Mouse (Mus musculus) ZHBTc4 (cell line): ENCODE results near the gene Hist1h2bf.
"Not testable (repeated sequence)": the region's sequence is repeated elsewhere in the genome, so short reads cannot be mapped to it uniquely, and the experiment has no call there.

Experiments used
- DNase-seq: peaks from one replicate; pipeline ENCODE4 v3.0.0-alpha.2; 2011; ENCODE audit warnings: low read depth, low spot score

Gene Hist1h2bf

DNA sequence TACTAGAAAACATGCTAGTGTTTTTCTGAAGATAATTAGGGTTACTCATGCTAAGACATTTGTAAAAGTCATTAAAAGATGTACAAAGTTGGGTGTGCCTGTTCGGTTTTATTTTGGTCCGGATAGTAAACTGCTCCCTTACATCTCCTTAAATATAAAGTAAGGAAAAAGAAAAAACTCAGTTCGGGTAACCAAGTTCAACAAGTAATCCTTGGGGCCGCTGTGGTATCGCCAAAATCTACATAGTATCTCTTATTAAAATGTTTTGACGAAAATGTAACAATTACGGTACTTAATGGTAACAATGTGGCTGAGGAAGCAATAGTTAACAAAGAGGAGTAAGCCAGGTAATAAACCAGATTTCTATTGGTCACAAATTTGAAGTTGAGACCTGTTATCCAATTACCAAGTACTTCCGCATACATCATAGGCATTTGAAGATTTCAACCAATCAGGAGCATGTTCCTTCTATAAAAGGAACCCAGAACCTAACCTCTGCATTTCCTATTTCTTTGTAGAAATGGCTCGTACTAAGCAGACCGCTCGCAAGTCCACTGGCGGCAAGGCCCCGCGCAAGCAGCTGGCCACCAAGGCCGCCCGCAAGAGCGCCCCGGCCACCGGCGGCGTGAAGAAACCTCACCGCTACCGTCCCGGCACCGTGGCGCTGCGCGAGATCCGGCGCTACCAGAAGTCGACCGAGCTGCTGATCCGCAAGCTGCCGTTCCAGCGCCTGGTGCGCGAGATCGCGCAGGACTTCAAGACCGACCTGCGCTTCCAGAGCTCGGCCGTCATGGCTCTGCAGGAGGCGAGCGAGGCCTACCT, 29.8 kb downstream of the Hist1h2bf start, which contains the start of gene Hist1h3f:
Hist1h3f (plus strand) TSS at position 88 of the 822 bp plus-strand sequence.
- peak; percentile 92 for DNase-seq

DNA sequence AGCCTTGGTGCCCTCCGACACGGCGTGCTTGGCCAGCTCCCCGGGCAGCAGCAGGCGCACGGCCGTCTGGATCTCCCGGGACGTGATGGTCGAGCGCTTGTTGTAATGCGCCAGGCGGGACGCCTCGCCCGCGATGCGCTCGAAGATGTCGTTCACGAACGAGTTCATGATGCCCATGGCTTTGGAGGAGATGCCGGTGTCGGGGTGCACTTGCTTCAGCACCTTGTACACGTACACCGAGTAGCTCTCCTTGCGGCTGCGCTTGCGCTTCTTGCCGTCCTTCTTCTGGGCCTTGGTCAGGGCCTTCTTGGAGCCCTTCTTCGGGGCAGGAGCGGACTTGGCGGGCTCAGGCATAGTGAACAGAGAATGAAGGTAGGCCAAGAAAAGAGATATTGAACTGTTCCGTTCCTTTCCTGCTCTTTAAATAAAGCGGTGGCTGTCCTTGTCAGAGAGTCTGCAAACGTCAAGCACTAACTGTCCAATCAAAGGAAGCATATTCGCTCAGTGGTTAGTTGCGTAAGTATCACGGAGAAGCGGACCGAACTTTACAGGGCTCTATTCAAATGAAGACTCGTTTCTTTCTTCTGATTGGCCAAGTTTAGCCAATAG, 30.9 kb downstream of the Hist1h2bf start, which contains the start of gene Hist1h2bh:
Hist1h2bh (minus strand) TSS at position 394 of the 609 bp plus-strand sequence.
- DNase-seq: peak; percentile 92

DNA sequence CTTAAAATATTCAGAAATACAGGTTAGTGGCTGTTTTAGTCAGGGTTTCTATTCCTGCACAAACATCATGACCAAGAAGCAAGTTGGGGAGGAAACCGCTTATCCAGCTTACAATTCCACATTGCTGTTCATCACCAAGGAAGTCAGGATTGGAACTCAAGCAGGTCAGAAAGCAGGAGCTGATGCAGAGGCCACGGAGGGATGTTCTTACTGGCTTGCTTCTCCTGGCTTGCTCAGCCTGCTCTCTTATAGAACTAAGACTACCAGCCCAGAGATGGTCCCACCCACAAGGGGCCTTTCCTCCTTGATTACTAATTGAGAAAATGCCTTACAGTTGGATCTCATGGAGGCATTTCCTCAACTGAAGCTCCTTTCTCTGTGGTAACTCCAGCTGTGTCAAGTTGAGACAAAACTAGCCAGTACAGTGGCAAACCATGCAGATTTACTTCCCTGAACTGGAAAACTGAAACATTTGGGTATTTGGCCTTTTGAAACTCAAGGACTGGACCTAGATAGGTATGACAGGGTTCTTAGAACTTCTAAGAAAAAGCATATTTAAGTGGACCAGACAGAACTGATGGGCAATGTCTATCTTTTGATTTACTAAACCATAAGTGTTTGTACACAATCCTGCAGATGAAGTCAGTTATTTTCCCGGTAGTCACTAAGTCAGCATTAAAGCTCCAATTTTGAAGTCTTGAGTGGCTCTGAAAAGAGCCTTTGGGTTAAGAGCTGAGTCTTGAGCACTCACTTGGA, 31.6 kb downstream of the Hist1h2bf start:
- DNase-seq: not testable (repeated sequence)

DNA sequence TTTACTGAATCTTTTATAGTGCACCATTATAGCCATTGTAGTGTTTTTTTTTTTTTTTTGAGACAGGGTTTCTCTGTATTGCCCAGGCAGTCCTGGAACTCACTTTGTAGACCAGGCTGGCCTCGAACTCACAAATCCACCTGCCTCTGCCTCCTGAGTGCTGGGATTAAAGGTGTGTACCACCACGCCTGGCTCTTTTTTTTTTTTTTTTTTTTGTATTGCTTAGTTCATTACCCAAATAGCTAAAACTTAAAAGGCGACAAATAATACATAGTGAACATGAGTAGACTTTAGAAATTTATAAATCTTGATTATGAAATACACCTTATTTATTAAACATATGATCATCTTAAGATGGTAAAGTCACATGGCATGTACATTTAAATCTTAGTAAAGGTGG, 32.5 kb downstream of the Hist1h2bf start:
- no peak for DNase-seq

DNA sequence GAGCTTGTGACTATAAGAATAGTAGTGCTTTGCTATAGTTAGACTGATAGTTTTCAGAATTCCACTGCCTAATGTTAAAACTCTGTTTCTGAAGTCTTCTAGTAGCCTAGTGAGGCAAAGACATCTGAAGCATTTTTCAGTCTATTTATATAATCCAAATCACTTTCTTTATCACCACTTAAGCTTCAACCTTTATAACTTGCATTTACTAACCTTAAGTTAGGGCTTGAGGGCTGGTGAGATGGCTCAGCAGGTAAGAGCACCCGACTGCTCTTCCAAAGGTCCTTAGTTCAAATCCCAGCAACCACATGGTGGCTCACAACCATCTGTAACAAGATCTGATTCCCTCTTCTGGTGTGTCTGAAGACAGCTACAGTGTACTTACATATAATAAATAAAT, 34.2 kb downstream of the Hist1h2bf start:
- not testable (repeated sequence) for DNase-seq

DNA sequence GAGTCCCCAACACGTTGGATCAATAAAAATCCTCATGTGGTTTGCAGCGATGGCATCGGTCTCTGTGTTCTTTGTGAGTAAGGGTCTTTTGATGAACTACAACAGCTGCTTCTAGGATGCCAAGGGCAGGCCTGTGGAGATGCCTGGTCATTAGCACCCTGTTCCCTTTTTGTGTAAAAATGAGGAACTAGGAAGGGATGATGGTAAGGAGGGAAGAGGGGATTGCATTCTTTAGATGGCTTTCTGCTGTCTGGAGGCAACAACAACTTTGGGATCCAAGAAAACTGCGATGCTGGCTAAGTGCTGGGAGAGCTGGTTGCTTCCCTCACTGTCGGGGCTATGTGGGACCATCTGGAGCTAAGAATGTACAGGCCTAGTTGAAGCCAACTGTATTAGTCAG, 35.7 kb downstream of the Hist1h2bf start:
- no peak for DNase-seq

DNA sequence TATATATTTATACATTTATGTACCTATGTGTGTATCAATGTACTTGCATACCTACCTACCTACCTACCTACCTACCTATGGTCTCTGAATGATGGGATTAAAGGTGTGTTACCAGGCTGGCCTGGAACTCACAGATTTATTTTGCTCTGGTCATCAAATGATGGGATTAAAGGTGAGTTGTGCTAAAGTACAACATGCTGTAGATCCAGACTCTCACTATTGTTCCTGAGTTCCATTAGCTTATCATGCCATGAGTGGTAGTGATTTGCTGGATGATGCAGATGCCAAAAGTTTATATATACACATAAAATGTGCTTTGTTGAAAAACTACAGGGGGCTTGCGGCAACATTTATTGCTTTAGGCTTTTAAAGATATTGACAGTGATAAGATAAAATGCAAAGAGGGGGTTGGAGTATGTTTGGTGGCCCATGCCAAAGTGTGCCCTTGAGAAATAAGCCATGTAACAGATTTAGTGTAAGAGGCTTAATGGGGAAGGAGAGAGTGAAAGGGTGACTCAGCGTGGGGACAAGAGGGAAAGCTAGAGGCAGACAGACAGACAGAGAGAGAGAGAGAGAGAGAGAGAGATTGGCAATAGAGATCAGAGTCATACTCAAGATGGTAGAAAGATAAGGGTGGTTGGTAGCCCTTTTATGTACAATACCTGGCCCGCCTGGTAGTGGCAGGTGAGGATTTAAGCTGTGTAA, 36.8 kb downstream of the Hist1h2bf start:
- no peak for DNase-seq

DNA sequence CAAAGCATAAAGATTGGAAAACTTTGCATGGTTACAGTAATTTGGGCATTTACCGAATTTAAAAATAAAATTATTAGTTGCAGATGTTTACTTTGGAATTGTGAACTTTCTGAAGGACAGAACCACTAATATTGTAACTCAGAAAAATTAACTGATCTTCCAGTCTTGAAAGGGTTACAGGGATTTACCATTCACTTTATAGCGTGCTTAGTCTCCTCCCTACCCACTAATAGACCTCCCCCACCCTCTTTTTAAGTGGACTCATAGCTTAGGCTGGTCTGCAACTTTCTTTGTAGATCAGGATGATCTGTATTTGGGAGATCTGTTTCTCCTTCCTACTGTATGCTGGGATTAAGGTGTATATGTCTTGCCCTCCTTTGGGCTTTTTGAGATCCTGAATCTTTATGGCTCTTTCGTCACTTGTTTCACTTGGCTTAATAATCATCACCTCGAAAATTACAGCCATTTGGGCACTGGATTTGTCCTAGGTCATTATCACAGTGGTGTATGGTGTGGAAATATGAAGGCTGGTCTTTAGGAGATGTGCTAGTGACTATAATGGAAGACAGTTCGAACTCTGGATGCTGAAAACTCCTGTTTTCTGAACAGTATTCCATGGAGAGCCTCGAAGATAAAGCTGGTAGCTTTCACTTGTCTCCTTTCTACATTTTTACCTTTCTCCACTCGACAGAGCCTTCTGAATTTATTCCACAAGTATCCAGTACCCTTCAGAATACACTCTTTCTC, 37.7 kb downstream of the Hist1h2bf start:
- no peak for DNase-seq

DNA sequence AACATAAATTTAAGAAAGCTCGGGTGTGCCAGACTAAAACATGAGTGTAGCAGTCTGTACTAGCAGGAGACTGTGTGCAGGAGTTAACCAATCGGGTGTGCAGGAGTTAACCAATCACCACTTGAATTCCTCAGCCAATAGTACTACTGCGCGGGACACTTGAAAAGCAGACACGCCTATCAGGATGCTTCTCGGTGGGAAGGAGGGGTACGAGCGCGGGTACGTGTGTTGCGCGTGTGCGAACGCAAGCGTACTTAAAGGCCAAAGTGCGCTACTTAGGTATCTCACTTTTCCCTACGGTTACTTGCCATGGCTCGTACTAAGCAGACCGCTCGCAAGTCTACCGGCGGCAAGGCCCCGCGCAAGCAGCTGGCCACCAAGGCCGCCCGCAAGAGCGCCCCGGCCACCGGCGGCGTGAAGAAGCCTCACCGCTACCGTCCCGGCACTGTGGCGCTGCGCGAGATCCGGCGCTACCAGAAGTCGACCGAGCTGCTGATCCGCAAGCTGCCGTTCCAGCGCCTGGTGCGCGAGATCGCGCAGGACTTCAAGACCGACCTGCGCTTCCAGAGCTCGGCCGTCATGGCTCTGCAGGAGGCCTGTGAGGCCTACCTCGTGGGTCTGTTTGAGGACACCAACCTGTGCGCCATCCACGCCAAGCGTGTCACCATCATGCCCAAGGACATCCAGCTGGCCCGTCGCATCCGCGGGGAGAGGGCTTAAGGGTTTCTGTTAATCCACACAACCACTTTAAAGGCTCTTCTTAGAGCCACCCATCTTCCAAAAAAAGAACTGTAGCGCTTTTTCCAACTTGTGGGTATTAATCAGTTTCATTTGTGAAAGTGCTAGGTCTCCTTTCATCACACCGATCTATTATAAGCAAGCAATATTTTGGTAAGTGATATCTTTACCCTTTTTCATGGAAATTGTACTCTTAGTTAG, 38.6 kb downstream of the Hist1h2bf start, which contains the start of gene Hist1h3g:
Hist1h3g (plus strand) TSS at position 286 of the 939 bp plus-strand sequence.
- peak; percentile 98 for DNase-seq

DNA sequence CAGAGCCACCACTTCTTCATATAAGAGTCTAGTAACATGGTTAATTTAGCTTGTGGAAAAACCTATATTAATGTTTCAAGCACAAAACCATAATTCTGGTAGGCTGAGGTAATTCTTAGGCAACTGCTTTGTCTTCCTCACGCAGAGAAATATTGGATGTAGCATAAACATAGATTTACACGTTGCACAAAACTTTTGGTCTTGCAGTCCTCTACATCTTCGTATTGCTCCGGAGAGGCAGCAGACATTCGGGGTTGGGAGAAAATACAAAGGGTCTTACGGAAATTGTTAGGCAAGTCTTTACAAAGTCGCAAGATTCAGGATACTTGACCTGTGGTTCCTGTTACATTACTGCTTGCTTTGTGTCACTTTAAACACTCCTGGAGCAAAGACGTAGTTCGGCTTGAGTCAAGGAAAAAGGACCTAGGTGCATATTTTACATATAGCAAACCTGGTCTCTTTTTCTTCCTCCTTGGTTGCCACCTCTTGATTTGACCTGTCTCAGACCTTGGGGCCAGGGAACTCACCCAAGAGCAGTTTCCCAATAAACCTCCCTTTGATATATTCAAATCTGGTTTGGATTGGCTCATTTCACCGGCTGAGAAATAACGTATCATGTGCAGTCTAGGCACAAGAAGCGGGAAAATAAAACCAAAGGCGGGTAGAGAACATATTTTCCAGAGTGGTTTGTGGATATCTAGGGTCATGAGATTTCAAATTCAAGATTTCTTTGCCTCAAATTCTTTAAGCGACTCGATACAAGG, 39.4 kb downstream of the Hist1h2bf start:
- peak; percentile 72 for DNase-seq

DNA sequence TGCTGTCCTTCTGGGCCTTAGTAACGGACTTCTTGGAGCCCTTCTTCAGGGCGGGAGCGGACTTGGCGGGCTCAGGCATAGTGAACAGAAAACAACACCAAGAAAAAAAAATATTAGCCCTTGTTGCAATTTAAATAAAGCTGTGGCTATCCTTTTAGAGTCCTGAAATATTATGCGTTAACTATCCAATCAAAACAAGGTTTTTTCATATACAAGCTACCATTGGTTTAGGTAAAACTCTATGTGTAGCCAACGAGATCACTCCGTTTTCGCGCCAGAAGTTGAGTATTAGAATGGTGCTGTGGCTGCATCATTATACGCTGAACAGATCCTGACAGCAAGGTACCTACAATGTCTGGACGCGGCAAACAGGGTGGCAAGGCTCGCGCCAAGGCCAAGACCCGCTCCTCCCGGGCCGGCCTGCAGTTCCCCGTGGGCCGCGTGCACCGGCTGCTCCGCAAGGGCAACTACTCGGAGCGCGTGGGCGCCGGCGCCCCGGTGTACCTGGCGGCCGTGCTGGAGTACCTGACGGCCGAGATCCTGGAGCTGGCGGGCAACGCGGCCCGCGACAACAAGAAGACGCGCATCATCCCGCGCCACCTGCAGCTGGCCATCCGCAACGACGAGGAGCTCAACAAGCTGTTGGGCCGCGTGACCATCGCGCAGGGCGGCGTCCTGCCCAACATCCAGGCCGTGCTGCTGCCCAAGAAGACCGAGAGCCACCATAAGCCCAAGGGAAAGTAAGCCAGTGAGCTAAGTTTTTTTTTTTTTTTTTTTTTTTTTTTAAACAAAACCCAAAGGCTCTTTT, 40.2 kb downstream of the Hist1h2bf start, which contains the start of gene Hist1h2af:
Hist1h2af (plus strand) TSS at position 347 of the 808 bp plus-strand sequence.
- DNase-seq: peak; percentile 90

DNA sequence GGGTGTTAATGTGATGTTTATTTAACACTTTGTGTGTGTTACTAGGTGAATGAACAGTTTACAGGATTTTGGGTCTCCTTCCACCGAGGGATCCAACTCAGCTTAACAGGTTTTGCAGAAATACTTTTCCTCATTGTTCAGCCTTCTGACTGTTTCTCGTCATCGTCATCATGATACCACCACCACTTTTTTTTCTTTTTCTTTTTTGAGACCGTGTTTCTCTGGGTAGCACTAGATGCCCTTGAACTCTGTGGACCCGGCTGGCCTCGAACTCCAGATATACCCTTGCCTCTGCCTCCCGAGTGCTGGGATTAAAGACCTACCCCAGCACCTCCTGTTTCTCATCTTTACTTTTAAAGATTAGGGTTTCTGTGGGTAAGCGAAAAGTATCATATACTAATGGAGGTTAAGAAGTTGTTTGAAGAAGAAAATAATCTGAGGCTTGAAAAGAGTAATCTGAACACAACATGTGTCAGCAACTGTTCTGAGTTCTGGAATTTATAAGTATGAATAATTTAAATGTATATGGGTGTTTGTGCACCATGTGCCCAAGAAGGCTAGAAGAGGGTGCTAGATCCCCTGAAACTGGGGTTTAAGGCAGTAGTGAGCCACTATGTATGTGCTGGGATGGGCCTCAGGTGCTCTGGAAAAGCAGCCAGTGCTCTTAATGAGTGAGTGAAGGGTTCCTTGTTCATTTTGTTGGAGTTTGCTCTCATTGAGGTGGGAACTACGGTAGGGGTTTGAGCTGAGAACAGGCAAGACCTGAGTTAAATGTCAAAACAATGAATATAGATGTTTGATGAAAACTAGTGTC, 41.5 kb downstream of the Hist1h2bf start:
- DNase-seq: no peak

DNA sequence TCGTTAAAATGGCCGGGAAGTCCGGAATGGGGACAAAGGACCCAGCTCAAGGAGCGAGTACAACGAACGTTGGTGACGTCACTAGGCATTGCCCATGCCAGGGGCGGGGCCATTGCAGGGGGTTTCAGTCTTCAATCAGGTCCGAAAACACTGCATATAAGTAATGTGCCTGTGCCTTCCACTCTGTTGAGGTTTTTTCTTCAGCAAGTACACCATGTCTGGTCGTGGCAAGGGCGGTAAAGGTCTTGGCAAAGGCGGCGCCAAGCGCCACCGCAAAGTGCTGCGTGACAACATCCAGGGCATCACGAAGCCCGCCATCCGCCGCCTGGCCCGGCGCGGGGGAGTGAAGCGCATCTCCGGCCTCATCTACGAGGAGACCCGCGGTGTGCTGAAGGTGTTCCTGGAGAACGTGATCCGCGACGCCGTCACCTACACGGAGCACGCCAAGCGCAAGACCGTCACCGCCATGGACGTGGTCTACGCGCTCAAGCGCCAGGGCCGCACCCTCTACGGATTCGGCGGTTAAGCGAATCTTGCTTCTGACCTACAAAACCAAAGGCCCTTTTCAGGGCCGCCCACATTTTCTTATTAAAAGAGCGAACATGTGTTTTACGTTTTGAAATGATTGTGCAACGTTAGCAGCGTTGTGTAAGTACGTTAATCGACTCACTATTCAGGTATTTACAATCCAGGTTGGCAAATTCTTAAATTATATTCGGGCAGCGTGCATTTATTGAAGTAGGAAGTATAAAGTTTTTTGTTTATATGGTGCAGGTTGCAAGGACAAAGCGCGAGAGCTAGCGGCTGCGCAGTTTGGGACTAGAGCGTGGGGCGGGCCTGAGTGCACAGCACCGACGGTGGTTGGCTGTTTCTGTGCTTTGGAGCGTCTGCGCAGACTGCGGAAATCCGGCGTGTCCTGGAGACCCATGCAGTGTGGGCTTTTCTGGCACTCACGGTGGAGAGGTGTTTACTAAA, 42.8 kb downstream of the Hist1h2bf start, which contains the start of gene Hist1h4h:
Hist1h4h (plus strand) TSS at position 150 of the 975 bp plus-strand sequence.
- peak; percentile 98 for DNase-seq

DNA sequence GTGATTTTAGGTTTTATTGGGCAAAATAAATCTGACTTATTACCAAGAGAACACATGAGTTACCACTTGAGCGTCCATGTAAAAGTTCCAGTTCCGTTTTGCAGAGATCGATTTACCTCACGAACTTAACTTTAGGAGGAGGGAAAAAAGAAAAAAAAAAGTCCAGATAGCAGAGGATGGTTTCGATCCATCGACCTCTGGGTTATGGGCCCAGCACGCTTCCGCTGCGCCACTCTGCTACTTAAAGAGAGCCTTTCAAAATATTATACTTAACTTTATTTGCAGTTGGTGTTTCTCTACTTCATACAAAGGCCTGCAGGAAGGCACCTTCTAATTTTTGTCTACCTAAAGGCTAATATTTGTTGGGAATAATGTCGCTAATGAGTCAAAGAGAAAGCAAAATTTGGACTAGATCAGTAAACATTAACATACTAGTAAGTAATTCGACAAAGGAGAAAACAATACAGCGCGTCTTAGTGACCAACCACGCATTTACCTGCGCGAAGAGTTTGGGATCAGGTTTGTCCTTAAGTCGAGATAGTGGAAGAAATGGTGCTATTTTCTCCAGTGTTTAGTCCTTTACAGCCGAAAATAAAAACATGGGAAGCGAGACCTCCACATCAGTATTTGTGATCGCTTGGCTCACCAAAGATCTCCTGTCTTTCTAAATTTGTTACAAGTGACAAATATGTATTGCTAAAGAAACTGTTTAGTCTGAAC, 43.7 kb downstream of the Hist1h2bf start:
- DNase-seq: peak; percentile 64
